Mouse (Mus musculus) urinary bladder, adult 2 months (tissue): Measurements from ENCODE around the gene Sh3bp1. TPM values are rescaled to one million over a fixed set of nuclear protein-coding genes. Genes with fewer than 3 reads are reported as not detected.

Experiments used
- DNase-seq: peaks from one replicate; pipeline ENCODE4 v3.0.0; 2022; ENCODE audit warnings: low spot score
- polyA plus RNA-seq: library from polyadenylated mRNA; depleted of rRNA; stranded (reverse); fragments of >200 nt; gene quantifications from 2 replicates; pipeline ENCODE4 v1.2.3, GENCODE M21; 2012; rRNA removed

The Sh3bp1 gene
- polyA plus RNA-seq, 1 experiment, result 34.6 TPM

GRCm38 (mm10) chr15:78947657-78948056, 48.1 kb downstream of the Sh3bp1 start, which contains the start of gene Triobp:
Gene Triobp, plus strand, starts transcription at chr15:78947724.
- no peak for DNase-seq

- DNase-seq, result no peak
These were observed 48.7 kb downstream of the Sh3bp1 start for GRCm38 (mm10) chr15:78948152-78948725.

DNA sequence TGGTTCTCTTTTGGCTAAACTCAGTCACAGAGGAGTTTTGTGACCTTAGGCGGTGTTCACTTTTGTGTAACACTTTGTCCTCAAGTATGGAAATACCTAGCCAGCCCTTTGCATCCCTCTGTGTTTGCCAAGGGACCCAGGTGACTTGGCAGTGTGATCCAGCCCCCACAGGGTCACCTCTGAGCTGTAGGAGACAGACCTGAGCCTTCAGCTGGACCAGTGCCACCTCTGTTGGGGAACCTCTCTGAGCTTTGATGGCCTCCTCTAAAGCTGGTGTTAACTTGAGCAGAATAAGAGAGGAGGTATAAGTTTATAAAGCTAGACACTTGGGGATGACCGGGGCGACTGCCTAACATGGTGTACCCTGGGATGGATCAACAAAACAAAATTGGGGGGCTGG, 49.3 kb downstream of the Sh3bp1 start:
- DNase-seq, result no peak

DNA sequence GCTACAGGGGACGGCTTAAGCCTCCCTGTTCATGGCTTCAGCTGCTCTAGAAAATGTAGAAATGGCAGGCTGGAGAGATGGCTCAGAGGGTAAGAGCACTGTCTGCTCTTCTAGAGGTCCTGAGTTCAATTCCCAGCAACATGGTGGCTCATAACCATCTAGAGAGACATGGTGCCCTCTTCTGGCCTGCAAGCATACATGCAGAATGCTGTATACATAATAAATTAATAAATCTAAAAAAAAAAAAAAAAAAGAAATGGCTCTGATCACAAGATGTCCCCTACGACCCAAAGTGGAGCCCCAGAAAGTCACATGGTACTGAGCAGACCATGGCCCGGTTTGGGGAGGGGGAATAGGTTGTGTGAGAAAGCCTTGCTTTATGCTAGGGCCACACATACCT, 56.1 kb downstream of the Sh3bp1 start:
- no peak for DNase-seq

DNA sequence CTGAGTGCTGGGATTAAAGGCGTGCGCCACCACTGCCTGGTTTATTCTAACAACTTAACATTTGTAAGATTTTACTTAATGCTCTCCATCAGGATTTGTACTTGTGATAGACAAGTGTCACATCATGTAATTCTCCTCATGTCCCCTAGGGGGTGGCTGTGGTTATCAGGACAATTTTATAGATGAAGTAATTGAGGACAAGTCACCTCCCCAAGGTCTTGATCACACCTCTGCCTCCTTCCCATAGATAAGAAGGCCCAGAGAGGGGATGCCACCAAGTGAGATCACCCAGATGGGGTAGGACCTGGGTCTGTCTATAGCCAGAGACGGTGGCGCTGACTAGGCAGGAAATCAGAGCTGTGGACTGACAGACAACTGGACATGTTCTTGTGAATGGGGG, 56.8 kb downstream of the Sh3bp1 start:
- no peak for DNase-seq

DNA sequence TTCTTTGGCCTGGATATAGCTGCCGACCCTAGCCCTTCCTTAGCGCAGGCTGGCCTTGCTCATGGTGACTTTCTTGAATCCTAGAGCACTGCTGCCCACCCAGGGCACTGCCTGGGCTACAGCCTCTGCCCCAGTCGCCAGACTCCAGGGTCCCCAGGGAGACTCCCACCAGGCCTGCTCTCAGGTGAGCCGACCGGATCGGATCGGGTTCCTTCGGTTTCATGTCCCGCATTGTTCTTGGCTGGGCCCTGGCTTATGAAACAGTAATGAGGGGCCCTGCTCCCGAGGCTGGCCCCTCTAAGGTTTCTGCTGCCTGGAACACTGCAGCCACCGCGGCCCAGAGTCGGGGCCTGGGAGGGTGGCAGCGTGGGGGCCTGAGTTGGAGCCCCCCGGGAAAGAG, 57.5 kb downstream of the Sh3bp1 start:
- no peak for DNase-seq

DNA sequence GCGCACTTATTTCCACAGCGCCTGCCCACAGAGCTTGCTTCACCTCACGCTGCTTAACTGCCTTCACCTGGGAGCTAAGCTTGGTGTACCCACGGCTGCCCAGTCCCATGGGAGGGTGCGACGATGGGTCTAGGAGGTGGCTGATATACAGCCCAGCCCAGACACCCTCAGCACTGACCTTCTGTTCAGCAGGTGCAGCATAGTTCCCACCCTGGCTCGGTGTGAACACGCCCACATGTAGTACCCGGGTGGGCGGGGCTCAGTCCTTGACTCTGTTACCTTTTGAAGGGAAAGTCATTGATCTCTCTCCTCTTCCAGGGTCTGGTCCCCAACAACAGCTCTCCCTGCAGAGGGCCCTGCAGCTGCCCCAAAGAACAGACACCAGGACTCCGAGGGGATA, 60.0 kb downstream of the Sh3bp1 start:
- no peak for DNase-seq

GRCm38 (mm10) chr15:78960088-78960487, 60.5 kb downstream of the Sh3bp1 start:
- no peak for DNase-seq

Other genes with a start within 250 kb of the Sh3bp1 start
- gene Elfn2, start 181.0 kb upstream of the Sh3bp1 start, polyA plus RNA-seq, result 0.03 and 0.04 TPM in 2 replicates
- gene Mfng, start 126.3 kb upstream of the Sh3bp1 start, polyA plus RNA-seq, result 8.0 and 9.2 TPM in 2 replicates
- 8.6 and 9.5 TPM in 2 replicates for gene Card10, start 96.7 kb upstream of the Sh3bp1 start, polyA plus RNA-seq
- gene Cdc42ep1, start 57.1 kb upstream of the Sh3bp1 start, polyA plus RNA-seq, result 21.0 and 21.6 TPM in 2 replicates
- 1.3 and 2.1 TPM in 2 replicates for gene Lgals2, start 44.2 kb upstream of the Sh3bp1 start, polyA plus RNA-seq
- 53.5 and 56.7 TPM in 2 replicates for gene Gga1, start 22.6 kb upstream of the Sh3bp1 start, polyA plus RNA-seq
- 0.04 and 0.06 TPM in 2 replicates for gene Gm49510, start 101 bp upstream of the Sh3bp1 start, polyA plus RNA-seq
- gene Pdxp, start 14.2 kb downstream of the Sh3bp1 start, polyA plus RNA-seq, result 2.4 and 3.8 TPM in 2 replicates
- gene Lgals1, start 27.0 kb downstream of the Sh3bp1 start, polyA plus RNA-seq, result 979 and 1,151 TPM in 2 replicates
- gene Nol12, start 35.2 kb downstream of the Sh3bp1 start, polyA plus RNA-seq, result 26.5 and 30.7 TPM in 2 replicates
- gene Triobp, start 48.0 kb downstream of the Sh3bp1 start, polyA plus RNA-seq, result 47.1 and 57.9 TPM in 2 replicates
- gene H1f0, start 128.7 kb downstream of the Sh3bp1 start, polyA plus RNA-seq, result 103 and 117 TPM in 2 replicates
- 0.14 and 0.19 TPM in 2 replicates for gene Galr3, start 142.1 kb downstream of the Sh3bp1 start, polyA plus RNA-seq
- 24.5 and 26.0 TPM in 2 replicates for gene Ankrd54, start 163.1 kb downstream of the Sh3bp1 start, polyA plus RNA-seq
- 125 and 145 TPM in 2 replicates for gene Eif3l, start 175.4 kb downstream of the Sh3bp1 start, polyA plus RNA-seq
- gene Micall1, start 209.1 kb downstream of the Sh3bp1 start, polyA plus RNA-seq, result 63.5 and 79.4 TPM in 2 replicates
- 145 and 194 TPM in 2 replicates for gene Polr2f, start 241.2 kb downstream of the Sh3bp1 start, polyA plus RNA-seq
- 3.7 and 4.0 TPM in 2 replicates for gene 1700088E04Rik, start 241.5 kb downstream of the Sh3bp1 start, polyA plus RNA-seq